Mouse (Mus musculus) myocyte (in vitro differentiated cells): Measurements from ENCODE around the gene Sox5. TPM values are rescaled to one million over a fixed set of nuclear protein-coding genes. Genes with fewer than 3 reads are reported as not detected.

Experiments
- H3K27me3 ChIP-seq: one replicate; pipeline ENCODE4 v1.6.1; 2011; ENCODE audit not compliant: control insufficient read depth, insufficient read depth, insufficient read length
- H3K36me3 ChIP-seq: one replicate; pipeline ENCODE4 v1.6.1; 2011; ENCODE audit not compliant: control insufficient read depth, insufficient read depth
- H3K4me2 ChIP-seq: one replicate; pipeline ENCODE4 v1.6.1; 2011; ENCODE audit warnings: low read depth, control low read depth
- H3K4me3 ChIP-seq: one replicate; pipeline ENCODE4 v1.5.1; 2011; ENCODE audit warnings: mild to moderate bottlenecking, control low read depth, moderate library complexity
- H3K79me2 ChIP-seq: one replicate; pipeline ENCODE4 v1.6.1; 2011; ENCODE audit not compliant: control insufficient read depth, insufficient read depth
- H3ac ChIP-seq: one replicate; pipeline ENCODE4 v1.6.1; 2011; ENCODE audit not compliant: control insufficient read depth, insufficient read length
- CEBPB ChIP-seq: IDR thresholded peaks from 2 replicates; pipeline ENCODE4 v1.6.1; 2011; ENCODE audit warnings: mild to moderate bottlenecking, moderate library complexity; ENCODE audit not compliant: poor library complexity, insufficient read depth, severe bottlenecking
- E2F4 ChIP-seq: IDR thresholded peaks from one replicate; pipeline ENCODE4 v1.6.1; 2011; ENCODE audit warnings: mild to moderate bottlenecking, control low read depth, moderate library complexity; ENCODE audit not compliant: insufficient read depth
- MAX ChIP-seq: IDR thresholded peaks from one replicate; pipeline ENCODE4 v1.6.1; 2011; ENCODE audit warnings: low read depth, mild to moderate bottlenecking, control low read depth
- MYOD1 ChIP-seq, 3 experiments: IDR thresholded peaks; one replicate each; pipeline ENCODE4 v1.6.1; 2011; ENCODE audit warnings: control low read depth in 2 of 3, low read depth in 2 of 3, mild to moderate bottlenecking in 2 of 3, moderate library complexity in 1 of 3; ENCODE audit not compliant: insufficient read length in 2 of 3, control insufficient read depth in 1 of 3
- MYOG ChIP-seq, 3 experiments: IDR thresholded peaks; one replicate each; pipeline ENCODE4 v1.6.1; 2011; ENCODE audit warnings: control low read depth in 2 of 3, low read depth in 2 of 3, mild to moderate bottlenecking in 2 of 3; ENCODE audit not compliant: insufficient read length in 2 of 3, control insufficient read depth in 1 of 3, insufficient read depth in 1 of 3
- POLR2A ChIP-seq: IDR thresholded peaks from one replicate; pipeline ENCODE4 v1.6.1; 2011; ENCODE audit warnings: low read depth, mild to moderate bottlenecking, control low read depth, moderate library complexity; ENCODE audit not compliant: insufficient read length
- POLR2AphosphoS2 ChIP-seq: IDR thresholded peaks from one replicate; pipeline ENCODE4 v1.6.1; 2011; ENCODE audit warnings: low read depth, control low read depth; ENCODE audit not compliant: insufficient read length
- REST ChIP-seq: IDR thresholded peaks from one replicate; pipeline ENCODE4 v1.6.1; 2011; ENCODE audit warnings: mild to moderate bottlenecking, control low read depth, moderate library complexity; ENCODE audit not compliant: insufficient read depth, insufficient read length
- SRF ChIP-seq: IDR thresholded peaks from one replicate; pipeline ENCODE4 v1.6.1; 2011; ENCODE audit warnings: low read depth; ENCODE audit not compliant: control insufficient read depth, insufficient read length
- TCF12 ChIP-seq: IDR thresholded peaks from one replicate; pipeline ENCODE4 v1.6.1; 2011; ENCODE audit warnings: mild to moderate bottlenecking, control low read depth; ENCODE audit not compliant: poor library complexity, insufficient read depth, severe bottlenecking
- TCF3 ChIP-seq: IDR thresholded peaks from one replicate; pipeline ENCODE4 v1.6.1; 2011; ENCODE audit warnings: low read depth, control low read depth; ENCODE audit not compliant: insufficient read length
- USF1 ChIP-seq: IDR thresholded peaks from one replicate; pipeline ENCODE4 v1.6.1; 2011; ENCODE audit warnings: low read depth, mild to moderate bottlenecking, control low read depth, moderate library complexity
- polyA plus RNA-seq: library from polyadenylated mRNA; unstranded; fragments of >200 nt; fragmentation: generic; extraction: Trizol; gene quantifications from one replicate; pipeline ENCODE4 v1.2.1, GENCODE M21; 2012; ENCODE audit warnings: missing spikeins

Sox5 gene
- polyA plus RNA-seq, 1 experiment: 0.50 TPM

GRCm38 (mm10) chr6:144151075-144151474 is 630.7 kb downstream of the Sox5 start:
- TF ChIP-seq REST (no peak), POLR2AphosphoS2 (no peak), TCF12 (no peak), USF1 (no peak), MAX (no peak), MYOG (IDR thresholded peaks at IDR 0.05; ENCODE audit: control insufficient read depth in 1 of 3, insufficient read depth in 1 of 3, insufficient read length in 2 of 3, low read depth in 2 of 3) (no peak), E2F4 (no peak), POLR2A (no peak), CEBPB (no peak), SRF (no peak), MYOD1 (IDR thresholded peaks at IDR 0.05; ENCODE audit: control insufficient read depth in 1 of 3, insufficient read length in 2 of 3, low read depth in 2 of 3) (no peak), TCF3 (no peak)
- Histone ChIP-seq H3ac (no peak overlapping the region), H3K36me3 (no peaks in the 10 kb centered on the region), H3K79me2 (no peaks in the 10 kb centered on the region), H3K27me3 (no peaks in the 10 kb centered on the region), H3K4me2 (no peak overlapping the region), H3K4me3 (no peak overlapping the region)

- Histone ChIP-seq H3K79me2 (no peaks in the 10 kb centered on the region), H3K4me3 (no peak overlapping the region), H3ac (no peak overlapping the region), H3K36me3 (no peaks in the 10 kb centered on the region), H3K4me2 (no peak overlapping the region), H3K27me3 (no peaks in the 10 kb centered on the region)
- TF ChIP-seq POLR2A: no peak
- no peak for TF ChIP-seq MYOD1 (IDR thresholded peaks at IDR 0.05; ENCODE audit: control insufficient read depth in 1 of 3, insufficient read length in 2 of 3, low read depth in 2 of 3)
- no peak for TF ChIP-seq CEBPB
- TF ChIP-seq REST: no peak
- no peak for TF ChIP-seq SRF
- TF ChIP-seq TCF12: no peak
- no peak for TF ChIP-seq USF1
- no peak for TF ChIP-seq MAX
- TF ChIP-seq POLR2AphosphoS2: no peak
- TF ChIP-seq TCF3: no peak
- no peak for TF ChIP-seq MYOG (IDR thresholded peaks at IDR 0.05; ENCODE audit: control insufficient read depth in 1 of 3, insufficient read depth in 1 of 3, insufficient read length in 2 of 3, low read depth in 2 of 3)
- no peak for TF ChIP-seq E2F4
Measured at GRCm38 (mm10) chr6:144137397-144137796, 644.4 kb downstream of the Sox5 start.

GRCm38 (mm10) chr6:144136894-144137293 is 644.9 kb downstream of the Sox5 start:
- no peaks in the 10 kb centered on the region for H3K27me3 ChIP-seq
- H3K4me2 ChIP-seq: no peak overlapping the region
- H3K79me2 ChIP-seq: no peaks in the 10 kb centered on the region
- TF ChIP-seq MYOD1 (IDR thresholded peaks at IDR 0.05; ENCODE audit: control insufficient read depth in 1 of 3, insufficient read length in 2 of 3, low read depth in 2 of 3) (no peak), TCF3 (no peak), POLR2AphosphoS2 (no peak), E2F4 (no peak), POLR2A (no peak), REST (no peak), MYOG (IDR thresholded peaks at IDR 0.05; ENCODE audit: control insufficient read depth in 1 of 3, insufficient read depth in 1 of 3, insufficient read length in 2 of 3, low read depth in 2 of 3) (no peak)
- H3K36me3 ChIP-seq: no peaks in the 10 kb centered on the region
- no peak overlapping the region for H3ac ChIP-seq
- H3K4me3 ChIP-seq: no peak overlapping the region

- Histone ChIP-seq H3K36me3 (no peaks in the 10 kb centered on the region), H3K79me2 (no peaks in the 10 kb centered on the region), H3K4me2 (no peak overlapping the region), H3ac (no peak overlapping the region), H3K27me3 (no peaks in the 10 kb centered on the region), H3K4me3 (no peak overlapping the region)
- TF ChIP-seq USF1 (no peak), MYOD1 (IDR thresholded peaks at IDR 0.05; ENCODE audit: control insufficient read depth in 1 of 3, insufficient read length in 2 of 3, low read depth in 2 of 3) (no peak), SRF (no peak), TCF3 (no peak), CEBPB (no peak)
Measured at GRCm38 (mm10) chr6:144129927-144130326, 651.9 kb downstream of the Sox5 start.

GRCm38 (mm10) chr6:144119961-144120360 is 661.8 kb downstream of the Sox5 start:
- Histone ChIP-seq H3K79me2 (no peaks in the 10 kb centered on the region), H3K4me3 (no peak overlapping the region), H3ac (no peak overlapping the region), H3K36me3 (no peaks in the 10 kb centered on the region), H3K4me2 (no peak overlapping the region), H3K27me3 (no peaks in the 10 kb centered on the region)
- TF ChIP-seq TCF12 (no peak), MYOD1 (IDR thresholded peaks at IDR 0.05; ENCODE audit: control insufficient read depth in 1 of 3, insufficient read length in 2 of 3, low read depth in 2 of 3) (peak in 2 of 3 experiments; percentile 6 to 21), MYOG (IDR thresholded peaks at IDR 0.05; ENCODE audit: control insufficient read depth in 1 of 3, insufficient read depth in 1 of 3, insufficient read length in 2 of 3, low read depth in 2 of 3) (no peak)
